Mouse (Mus musculus) G1E (cell line): Measurements from ENCODE around the gene Ugt1a10. TPM values are rescaled to one million over a fixed set of nuclear protein-coding genes. Genes with fewer than 3 reads are reported as not detected.

ENCODE experiments used
- ATAC-seq: 2 replicates; pipeline ENCODE4 v1.8.0; 2016; ENCODE audit warnings: mild to moderate bottlenecking; ENCODE audit not compliant: insufficient number of reproducible peaks, poor library complexity, low FRiP score, severe bottlenecking; ENCODE audit errors: extremely low read depth
- DNase-seq: peaks from one replicate; pipeline ENCODE4 v3.0.0; 2012; ENCODE audit warnings: low spot score
- H3K27me3 ChIP-seq: 2 replicates; pipeline ENCODE4 v1.6.1; 2012; ENCODE audit warnings: mild to moderate bottlenecking, low read length, inconsistent platforms; ENCODE audit not compliant: insufficient read depth
- H3K36me3 ChIP-seq: replicated peaks from 2 replicates; pipeline ENCODE3; 2012; ENCODE audit warnings: mild to moderate bottlenecking, inconsistent platforms
- H3K4me1 ChIP-seq: 2 replicates; pipeline ENCODE4 v1.6.1; 2012; ENCODE audit warnings: low read depth, low read length, inconsistent platforms, mixed read lengths; ENCODE audit not compliant: insufficient read depth
- H3K4me3 ChIP-seq: 2 replicates; pipeline ENCODE4 v1.5.1; 2012; ENCODE audit warnings: low read depth, mild to moderate bottlenecking, inconsistent platforms, low read length, moderate library complexity, mixed read lengths
- H3K9me3 ChIP-seq: replicated peaks from 2 replicates; pipeline ENCODE4 v1.6.1; 2012; ENCODE audit warnings: inconsistent platforms
- CTCF ChIP-seq: IDR thresholded peaks from 2 replicates; pipeline ENCODE4 v1.5.1; 2012; ENCODE audit warnings: low read depth, low read length, inconsistent platforms, mixed read lengths
- GATA1 ChIP-seq: IDR thresholded peaks from 2 replicates; pipeline ENCODE4 v1.6.1; 2012; ENCODE audit warnings: borderline replicate concordance, low read length, inconsistent platforms, mixed read lengths
- GATA2 ChIP-seq: IDR thresholded peaks from 2 replicates; pipeline ENCODE4 v1.6.1; 2012; ENCODE audit warnings: low read depth, low read length, inconsistent platforms, borderline replicate concordance
- POLR2AphosphoS5 ChIP-seq: IDR thresholded peaks from 2 replicates; pipeline ENCODE4 v1.6.1; 2012; ENCODE audit warnings: low read depth, low read length, inconsistent platforms; ENCODE audit not compliant: insufficient replicate concordance
- TAL1 ChIP-seq: conservative IDR thresholded peaks from 2 replicates; pipeline ENCODE4 v1.6.1; 2012; ENCODE audit warnings: low read depth, low read length, inconsistent platforms, mixed read lengths
- polyA plus RNA-seq: library from polyadenylated mRNA; stranded (reverse); fragments of >175 nt; gene quantifications from 2 replicates; pipeline ENCODE4 v1.2.3, GENCODE M21; 2012
- total RNA-seq, 2 experiments: library from RNA; stranded (forward) in 1 of 2; stranded (reverse) in 1 of 2; fragments of 200-1000 nt in 1 of 2; fragments of >200 nt in 1 of 2; fragmentation: Nextera tagmentation in 1 of 2; gene quantifications; 2 replicates each; pipeline ENCODE4 v1.2.3; 2014 to 2017

The Ugt1a10 gene
- total and polyA plus RNA-seq, 3 experiments = 0.05 TPM; not detected in 2

- no peak overlapping the region for H3K4me3 ChIP-seq
- no peaks in the 10 kb centered on the region for H3K4me1 ChIP-seq
- H3K9me3 ChIP-seq = no peaks in the 10 kb centered on the region
- ATAC-seq = no peak
- no peaks in the 10 kb centered on the region for H3K36me3 ChIP-seq
- peaks cover 6% of the 10 kb centered on the region; the same call in 1 of the 2 replicates for H3K27me3 ChIP-seq
- DNase-seq = no peak
- no peak for TF ChIP-seq CTCF
- TF ChIP-seq POLR2AphosphoS5 = no peak
- TF ChIP-seq TAL1 = no peak
- no peak for TF ChIP-seq GATA1
- no peak for TF ChIP-seq GATA2
Measured at GRCm38 (mm10) chr1:88230981-88231802, 176.0 kb downstream of the Ugt1a10 start.

- H3K36me3 ChIP-seq = no peaks in the 10 kb centered on the region
- no peaks in the 10 kb centered on the region for H3K4me1 ChIP-seq
- H3K4me3 ChIP-seq = no peak overlapping the region
- TF ChIP-seq TAL1 (no peak), GATA2 (no peak), POLR2AphosphoS5 (no peak), GATA1 (no peak), CTCF (no peak)
- DNase-seq (no peak), ATAC-seq (no peak)
- H3K27me3 ChIP-seq = peaks cover 6% of the 10 kb centered on the region; the same call in 1 of the 2 replicates
- H3K9me3 ChIP-seq = no peaks in the 10 kb centered on the region
Measured at GRCm38 (mm10) chr1:88231803-88232499, 176.8 kb downstream of the Ugt1a10 start.

DNA sequence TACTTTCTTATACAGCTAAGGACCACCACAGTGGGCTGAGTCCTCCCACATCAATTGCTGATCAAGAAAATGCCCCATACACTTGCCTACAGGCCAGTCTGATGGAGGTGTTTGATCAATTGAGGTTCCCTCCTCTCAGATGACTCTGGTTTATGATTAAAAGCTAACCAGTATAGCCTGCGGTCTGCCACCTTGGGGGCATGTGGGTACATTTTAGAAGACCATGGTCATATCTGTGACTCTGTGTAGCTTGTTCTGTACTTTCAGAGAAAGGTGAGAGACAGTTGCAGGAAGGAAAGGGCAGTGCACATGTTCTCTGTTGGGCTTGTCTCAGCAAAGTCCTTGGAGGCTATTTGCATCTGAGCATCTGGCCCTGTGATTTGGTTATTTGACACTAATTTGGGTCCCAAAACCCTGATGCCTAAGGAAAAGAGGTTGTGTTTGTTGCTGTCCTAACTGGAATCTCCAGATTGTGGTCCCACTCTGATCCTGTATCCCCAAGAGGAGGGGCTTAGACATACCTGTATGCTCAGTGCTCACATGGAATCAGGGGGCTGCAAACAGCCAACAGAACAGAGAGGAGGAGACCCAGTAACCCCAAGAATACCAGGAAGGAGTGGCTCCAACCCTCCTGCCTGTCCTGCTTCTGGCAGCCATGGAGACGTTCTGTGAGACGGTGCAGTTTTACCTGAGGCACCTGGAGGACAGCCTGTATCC lies 177.6 kb downstream of the Ugt1a10 start:
- TF ChIP-seq GATA1 (no peak), GATA2 (no peak)
- no peaks in the 10 kb centered on the region for H3K4me1 ChIP-seq
- H3K36me3 ChIP-seq = no peaks in the 10 kb centered on the region
- ATAC-seq (no peak), DNase-seq (no peak)
- no peaks in the 10 kb centered on the region for H3K9me3 ChIP-seq
- H3K27me3 ChIP-seq = peaks cover 9% of the 10 kb centered on the region; the same call in 1 of the 2 replicates
- no peak overlapping the region for H3K4me3 ChIP-seq

DNA sequence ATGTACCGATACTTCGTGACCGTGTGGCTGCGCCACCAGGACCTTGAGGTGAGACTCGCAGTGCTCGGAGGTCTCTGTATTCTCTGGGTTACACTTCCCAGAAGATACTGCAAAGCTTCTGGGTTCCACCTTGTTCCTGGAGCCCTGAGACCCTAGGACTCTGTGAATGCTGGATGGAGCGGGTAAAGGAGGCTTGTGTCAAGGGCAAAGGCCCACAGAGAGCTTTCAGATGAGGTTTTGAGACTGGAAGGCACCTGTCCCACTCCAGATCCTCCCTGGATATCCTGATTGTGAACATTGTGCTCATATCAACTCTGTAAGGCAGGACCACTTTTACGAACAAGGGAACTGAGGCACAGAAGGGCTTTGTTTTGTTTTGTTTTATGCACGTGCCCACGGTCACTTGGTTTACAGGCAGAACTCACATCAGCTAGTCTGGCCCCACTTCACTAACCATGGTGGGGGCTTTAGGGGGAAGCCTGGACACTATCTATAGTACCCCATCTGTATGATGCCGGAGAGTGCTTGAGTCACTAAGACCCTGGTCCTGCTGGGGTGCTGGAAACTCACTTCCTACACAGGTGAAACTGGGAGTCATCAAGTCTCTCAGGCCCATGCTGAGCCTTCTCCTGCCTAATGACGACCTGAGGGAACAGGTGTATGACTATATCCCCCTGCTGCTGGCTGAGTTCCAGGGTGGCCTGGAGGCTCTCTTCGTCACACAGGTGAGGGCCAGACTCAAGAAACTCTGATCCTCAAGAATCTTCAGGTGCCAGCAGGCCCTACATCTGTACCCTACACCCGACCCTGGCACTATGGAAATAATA lies 178.4 kb downstream of the Ugt1a10 start:
- Histone ChIP-seq H3K9me3 (peaks cover 2% of the 10 kb centered on the region; the same call in 1 of the 2 replicates), H3K27me3 (peaks cover 9% of the 10 kb centered on the region; the same call in 1 of the 2 replicates), H3K4me3 (no peak overlapping the region)

GRCm38 (mm10) chr1:88234248-88234610 lies 179.0 kb downstream of the Ugt1a10 start:
- peaks cover 2% of the 10 kb centered on the region; the same call in 1 of the 2 replicates for H3K9me3 ChIP-seq
- TF ChIP-seq POLR2AphosphoS5 (no peak), GATA1 (no peak), TAL1 (no peak), CTCF (no peak), GATA2 (no peak)
- no peaks in the 10 kb centered on the region for H3K4me1 ChIP-seq
- H3K27me3 ChIP-seq = peaks cover 9% of the 10 kb centered on the region; the same call in 1 of the 2 replicates
- no peak for ATAC-seq
- H3K36me3 ChIP-seq = no peaks in the 10 kb centered on the region
- DNase-seq = no peak
- no peak overlapping the region for H3K4me3 ChIP-seq

More for the DNA sequence above, 178.4 kb downstream of the Ugt1a10 start:
- no peak for DNase-seq
- Histone ChIP-seq H3K36me3 (no peaks in the 10 kb centered on the region), H3K4me1 (no peaks in the 10 kb centered on the region)
- TF ChIP-seq TAL1 = no peak
- no peak for TF ChIP-seq CTCF
- TF ChIP-seq POLR2AphosphoS5 = no peak
- no peak for TF ChIP-seq GATA2
- no peak for ATAC-seq
